8 mouse cellular contexts compared by ENCODE assay signal in the genomic region with DNA sequence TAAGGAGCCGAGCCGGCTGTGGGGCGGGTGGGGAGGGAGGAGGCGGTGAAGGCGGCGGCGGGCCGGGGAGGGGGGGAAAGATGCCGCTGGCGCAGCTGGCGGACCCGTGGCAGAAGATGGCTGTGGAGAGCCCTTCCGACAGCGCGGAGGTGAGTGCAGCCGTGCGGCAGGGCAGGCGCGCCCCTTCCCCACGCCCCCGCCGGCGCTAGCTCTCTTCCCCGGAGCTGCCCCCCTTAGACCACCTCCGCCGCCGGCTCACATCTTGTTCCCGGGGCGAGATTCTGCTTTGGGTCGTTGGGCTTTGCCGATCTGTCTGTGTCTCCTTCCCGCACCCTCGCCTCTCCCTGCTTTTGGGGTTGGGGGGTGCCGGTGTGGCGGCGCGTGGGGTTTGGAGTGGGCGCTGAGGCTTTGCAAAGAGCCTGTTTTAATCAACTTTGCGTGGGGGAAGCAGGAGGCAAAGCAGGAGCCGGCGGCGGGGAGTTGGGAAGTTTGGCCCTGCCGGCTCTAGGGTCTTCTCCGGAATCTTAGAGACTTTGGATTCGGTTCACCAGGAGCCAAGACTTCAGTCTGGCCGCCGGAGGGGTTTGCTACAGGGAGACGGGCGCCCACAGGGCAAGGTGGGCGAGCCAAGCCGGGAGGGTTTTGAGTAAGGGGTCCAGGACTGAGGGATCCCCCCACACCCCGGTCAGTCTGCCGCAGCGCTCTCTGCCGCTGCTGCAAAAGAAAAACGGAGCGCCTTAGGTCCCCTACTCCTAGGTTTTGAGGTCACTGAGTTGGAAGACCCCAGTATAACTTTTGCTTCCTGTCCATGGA. TPM values are rescaled to one million over a fixed set of nuclear protein-coding genes. Genes with fewer than 3 reads are reported as not detected.
DNase-seq lines count a peak whose midpoint lies in the region; ATAC-seq and TF ChIP-seq lines count a peak whose summit lies in the region.

No protein-coding gene starts in this region.

- H3K4me3 ChIP-seq in left cerebral cortex, adult 2 months, result peak overlapping the region; percentile 64
- peak overlapping the region; percentile 68 for H3K4me3 ChIP-seq in forebrain, embryonic 10.5 days
- peak overlapping the region; percentile 68 for H3K4me3 ChIP-seq in hindbrain, embryonic 11.5 days (ENCODE audit: low read depth, low read length)
- H3K4me3 ChIP-seq in neural tube, embryonic 11.5 days (ENCODE audit: low read depth, low read length), result peak overlapping the region; percentile 64

- peaks cover 53% of the 10 kb centered on the region for H3K27me3 ChIP-seq in forebrain, embryonic 10.5 days (ENCODE audit: poor library complexity, severe bottlenecking)
- H3K27me3 ChIP-seq in hindbrain, embryonic 11.5 days (ENCODE audit: control insufficient read depth, insufficient read depth, low read length), result no peaks in the 10 kb centered on the region; the same call in 1 of the 2 replicates
- H3K27me3 ChIP-seq in neural tube, embryonic 11.5 days (ENCODE audit: control insufficient read depth, insufficient read depth, low read length), result no peaks in the 10 kb centered on the region

- WGBS in forebrain, embryonic 10.5 days, result 17% methylated on average over 42 of the region's 57 CpGs
- 10% methylated on average over 25 of the region's 57 CpGs for WGBS in hindbrain, embryonic 11.5 days
- WGBS in neural tube, embryonic 11.5 days, result 16% methylated on average over 39 of the region's 57 CpGs

- no peaks in the 10 kb centered on the region for H3K36me3 ChIP-seq in forebrain, embryonic 10.5 days (replicated peaks)
- no peaks in the 10 kb centered on the region for H3K36me3 ChIP-seq in hindbrain, embryonic 11.5 days (ENCODE audit: control insufficient read depth, insufficient read depth, low read length)
- H3K36me3 ChIP-seq in neural tube, embryonic 11.5 days (ENCODE audit: control insufficient read depth, insufficient read depth, low read length), result no peaks in the 10 kb centered on the region

- H3K27ac ChIP-seq in left cerebral cortex, adult 2 months, result peak overlapping the region; percentile 88
- H3K27ac ChIP-seq in forebrain, embryonic 10.5 days, result peak overlapping the region; percentile 91
- H3K27ac ChIP-seq in hindbrain, embryonic 11.5 days (ENCODE audit: low read depth, low read length), result peak overlapping the region; percentile 89
- H3K27ac ChIP-seq in neural tube, embryonic 11.5 days (ENCODE audit: low read depth, low read length), result peak overlapping the region; percentile 75

- H3K9me3 ChIP-seq in forebrain, embryonic 10.5 days, result no peaks in the 10 kb centered on the region
- no peaks in the 10 kb centered on the region for H3K9me3 ChIP-seq in hindbrain, embryonic 11.5 days (ENCODE audit: control insufficient read depth, low read length)
- no peaks in the 10 kb centered on the region for H3K9me3 ChIP-seq in neural tube, embryonic 11.5 days (ENCODE audit: control insufficient read depth, low read length)

- peak overlapping the region; percentile 54 for H3K4me2 ChIP-seq in hindbrain, embryonic 11.5 days (replicated peaks; ENCODE audit: low read depth, low read length)
- peak overlapping the region; percentile 55 for H3K4me2 ChIP-seq in neural tube, embryonic 11.5 days (ENCODE audit: low read depth)

- TF ChIP-seq CTCF in left cerebral cortex, adult 2 months (IDR thresholded peaks at IDR 0.05), result no peak

- intact Hi-C loops in left cerebral cortex, adult 2 months (cut with DNase I), result loop anchor here (2.0 to 10.0 kb wide), 3 partner anchors 271 to 1521 kb away; no protein-coding TSS in a partner anchor
- intact Hi-C loops in left cerebral cortex, postnatal 36 days (cut with DNase I), result no loop called here

- peak overlapping the region; percentile 73 for H3K9ac ChIP-seq in hindbrain, embryonic 11.5 days (ENCODE audit: low read depth, low read length)
- H3K9ac ChIP-seq in neural tube, embryonic 11.5 days (ENCODE audit: low read length), result peak overlapping the region; percentile 72

- ATAC-seq in hindbrain, embryonic 11.5 days (ENCODE audit: low FRiP score), result peak; percentile 46
- ATAC-seq in neural tube, embryonic 11.5 days (ENCODE audit: insufficient read depth, low FRiP score, low TSS enrichment), result peak; percentile 43
- ATAC-seq in erythroid progenitor cell, adult 5-6 weeks (replicated peaks; ENCODE audit: low FRiP score, poor library complexity, severe bottlenecking), result no peak

- DNase-seq in left cerebral cortex, adult 2 months (ENCODE audit: extremely low spot score in 1 of 2, low spot score in 2 of 2), result peak; percentile 12 to 26
- DNase-seq in left cerebral cortex, adult 11 months (ENCODE audit: low spot score), result no peak
- DNase-seq in adrenal gland, adult 2 months, result peak; percentile 30
- peak; percentile 31 for DNase-seq in forebrain, embryonic 10.5 days (ENCODE audit: extremely low spot score, low spot score)
- DNase-seq in hindbrain, embryonic 11.5 days (ENCODE audit: low spot score), result peak; percentile 26
- DNase-seq in left cerebral cortex, postnatal 36 days (ENCODE audit: low spot score in 2 of 2), result peak; percentile 14 to 20
- DNase-seq in neural tube, embryonic 11.5 days (ENCODE audit: low spot score), result peak; percentile 46

- H3K4me1 ChIP-seq in forebrain, embryonic 10.5 days, result peaks cover 7% of the 10 kb centered on the region
- H3K4me1 ChIP-seq in hindbrain, embryonic 11.5 days (replicated peaks; ENCODE audit: control insufficient read depth, insufficient read depth, low read length), result no peaks in the 10 kb centered on the region
- H3K4me1 ChIP-seq in neural tube, embryonic 11.5 days (ENCODE audit: control insufficient read depth, insufficient read depth, low read length), result no peaks in the 10 kb centered on the region

RNA-seq across cellular contexts. Expression of gene Rps6ka3, which starts 46.1 kb away (rescaled TPM):
- 10 to 100 TPM; 53.5 TPM for total RNA-seq in left cerebral cortex, adult 2 months (2021)
- total RNA-seq in adrenal gland, adult 2 months (2021), result 10 to 100 TPM; 50.0 to 61.0 TPM
- polyA plus RNA-seq in adrenal gland, adult 2 months (2012; rRNA removed), result 7.7 and 9.2 TPM in 2 replicates
- 4.5 and 5.8 TPM in 2 replicates for polyA plus RNA-seq in forebrain, embryonic 10.5 days (2016; fragmentation: Nextera tagmentation; extraction: Ambion mirVana)
- polyA plus RNA-seq in hindbrain, embryonic 11.5 days (2014; fragmentation: Nextera tagmentation; extraction: Ambion mirVana), result 6.2 and 8.9 TPM in 2 replicates
- total RNA-seq in left cerebral cortex, postnatal 36 days (2021), result 10 to 100 TPM; 46.8 to 54.4 TPM
- polyA plus RNA-seq in neural tube, embryonic 11.5 days (2014; fragmentation: Nextera tagmentation; extraction: Ambion mirVana), result 6.5 and 9.3 TPM in 2 replicates
- 24.5 and 35.6 TPM in 2 replicates for total RNA-seq in erythroid progenitor cell, adult 5-6 weeks (2015; ENCODE audit: low replicate concordance)
- total RNA-seq in erythroid progenitor cell, adult 5-6 weeks (2017; ENCODE audit: low replicate concordance), result 6.9 and 16.7 TPM in 2 replicates
